Mouse (Mus musculus): ENCODE data around the gene Zfp266. TPM values are rescaled to one million over a fixed set of nuclear protein-coding genes. Genes with fewer than 3 reads are reported as not detected.

Gene Zfp266
- polyA plus RNA-seq, 1 experiment from 2014 or later = 91.7 TPM

DNA sequence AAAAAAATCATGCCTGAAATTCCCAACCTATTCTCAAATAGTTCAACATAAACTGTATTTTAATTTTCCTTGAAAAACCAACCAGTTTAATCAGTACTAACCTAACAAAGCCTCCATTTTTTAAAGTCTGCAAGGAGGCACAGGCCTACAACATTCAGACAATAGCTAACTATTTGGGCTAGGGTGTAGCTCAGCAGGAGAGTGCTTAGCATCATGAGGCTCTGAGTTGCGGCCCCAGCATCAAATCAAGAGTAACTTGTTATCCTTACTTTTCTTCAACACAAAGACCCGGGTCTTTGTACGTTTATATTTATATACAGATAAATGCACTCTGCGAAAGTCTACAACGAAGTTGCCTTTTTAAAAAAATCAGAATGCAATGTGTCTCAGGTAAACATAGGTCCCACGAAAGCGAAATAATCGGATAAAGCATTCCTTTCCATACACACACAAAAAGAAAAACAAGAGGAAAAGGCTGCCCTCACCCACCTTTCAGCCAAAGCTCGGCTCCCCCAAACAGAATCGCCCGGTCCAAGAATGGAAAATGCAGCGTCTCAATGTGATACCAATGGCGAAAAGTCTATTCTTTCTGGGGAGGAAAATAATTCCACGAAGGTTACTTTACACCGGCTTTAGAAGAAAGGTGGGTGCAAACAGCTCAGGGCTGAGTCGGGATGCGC is 546 bp downstream of the Zfp266 start:
- Histone ChIP-seq H3K4me1 (peaks cover 36% of the 10 kb centered on the region), H3K36me3 (peaks cover 5% of the 10 kb centered on the region), H3K9ac (replicated peaks) (peak overlapping the region; percentile 91), H3K9me3 (replicated peaks) (no peaks in the 10 kb centered on the region), H3K4me3 (replicated peaks) (peak overlapping the region; percentile 85), H3K27ac (replicated peaks) (peak overlapping the region; percentile 98), H3K27me3 (replicated peaks) (no peaks in the 10 kb centered on the region), H3K4me2 (peak overlapping the region; percentile 81)
- WGBS = 0% methylated on average over 17 of the region's 17 CpGs
- ATAC-seq (ENCODE audit: low FRiP score) = no peak

DNA sequence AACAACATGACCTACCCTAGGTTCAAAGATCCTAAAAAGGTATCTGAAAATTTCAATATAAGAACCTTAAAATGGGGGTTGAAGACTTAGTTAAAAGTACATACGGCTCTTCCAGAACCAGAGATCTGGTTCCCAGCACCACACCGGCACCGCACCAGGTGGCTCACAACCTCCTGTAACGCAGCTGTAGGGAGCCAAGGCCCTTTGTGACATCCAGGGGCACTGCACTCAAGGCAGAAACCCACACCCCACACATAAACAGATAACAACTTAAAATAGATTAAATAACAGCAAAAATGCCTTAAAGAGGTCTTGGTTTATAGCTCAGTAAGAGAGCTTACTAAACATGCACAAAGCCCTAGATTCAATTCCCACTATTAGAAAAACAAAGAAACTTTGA is 1.3 kb downstream of the Zfp266 start:
- Histone ChIP-seq H3K9ac (replicated peaks) (0 out of 2 replicates have a peak overlapping the region, but pooled peaks have one; percentile 44), H3K4me1 (peaks cover 38% of the 10 kb centered on the region), H3K9me3 (replicated peaks) (no peaks in the 10 kb centered on the region), H3K36me3 (peaks cover 9% of the 10 kb centered on the region), H3K27ac (replicated peaks) (no peak overlapping the region), H3K4me2 (peak overlapping the region; percentile 81), H3K4me3 (replicated peaks) (peak overlapping the region; percentile 47), H3K27me3 (replicated peaks) (no peaks in the 10 kb centered on the region)
- no peak for ATAC-seq (ENCODE audit: low FRiP score)
- WGBS = 17% methylated on average over 4 of the region's 4 CpGs

GRCm38 (mm10) chr9:20518708-20519107 is 2.5 kb downstream of the Zfp266 start:
- Histone ChIP-seq H3K9me3 (replicated peaks) (no peaks in the 10 kb centered on the region), H3K27ac (replicated peaks) (no peak overlapping the region), H3K4me3 (replicated peaks) (no peak overlapping the region), H3K36me3 (peaks cover 17% of the 10 kb centered on the region), H3K27me3 (replicated peaks) (no peaks in the 10 kb centered on the region), H3K4me2 (peak overlapping the region; percentile 81; the same call in 1 of the 2 replicates), H3K9ac (replicated peaks) (0 out of 2 replicates have a peak overlapping the region, but pooled peaks have one; percentile 6), H3K4me1 (peaks cover 49% of the 10 kb centered on the region)
- WGBS = 88% methylated on average over 4 of the region's 4 CpGs
- ATAC-seq (ENCODE audit: low FRiP score) = no peak

DNA sequence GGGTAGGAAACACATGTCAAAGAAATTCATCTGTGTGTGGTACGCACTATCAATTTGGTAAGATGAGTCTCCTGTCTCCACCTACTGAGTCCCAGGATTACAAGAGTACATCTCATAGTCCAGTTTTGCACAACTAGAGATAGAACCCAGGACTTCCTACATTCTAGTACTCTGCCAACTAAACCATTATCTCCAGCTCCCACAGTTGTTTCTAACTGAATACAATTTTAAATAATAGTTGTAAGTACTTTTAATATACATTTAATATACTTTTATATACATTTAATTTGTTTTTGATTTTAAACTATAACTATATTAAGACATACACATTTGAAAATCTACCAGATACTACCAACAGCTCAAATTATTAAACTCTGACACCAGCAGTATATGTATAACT is 3.5 kb downstream of the Zfp266 start:
- Histone ChIP-seq H3K9me3 (replicated peaks) (no peaks in the 10 kb centered on the region), H3K27ac (replicated peaks) (no peak overlapping the region), H3K36me3 (peaks cover 26% of the 10 kb centered on the region), H3K27me3 (replicated peaks) (no peaks in the 10 kb centered on the region), H3K4me2 (no peak overlapping the region), H3K4me3 (replicated peaks) (no peak overlapping the region), H3K9ac (replicated peaks) (no peak overlapping the region), H3K4me1 (peaks cover 54% of the 10 kb centered on the region)
- no peak for ATAC-seq (ENCODE audit: low FRiP score)
- 98% methylated on average over 1 of the region's 1 CpGs for WGBS

GRCm38 (mm10) chr9:20514016-20514415 is 7.2 kb downstream of the Zfp266 start:
- Histone ChIP-seq H3K36me3 (peaks cover 37% of the 10 kb centered on the region), H3K9me3 (replicated peaks) (no peaks in the 10 kb centered on the region), H3K4me2 (no peak overlapping the region), H3K4me1 (peaks cover 34% of the 10 kb centered on the region), H3K4me3 (replicated peaks) (no peak overlapping the region), H3K27ac (replicated peaks) (no peak overlapping the region), H3K27me3 (replicated peaks) (no peaks in the 10 kb centered on the region), H3K9ac (replicated peaks) (no peak overlapping the region)
- WGBS = 87% methylated on average over 3 of the region's 3 CpGs
- ATAC-seq (ENCODE audit: low FRiP score) = no peak

DNA sequence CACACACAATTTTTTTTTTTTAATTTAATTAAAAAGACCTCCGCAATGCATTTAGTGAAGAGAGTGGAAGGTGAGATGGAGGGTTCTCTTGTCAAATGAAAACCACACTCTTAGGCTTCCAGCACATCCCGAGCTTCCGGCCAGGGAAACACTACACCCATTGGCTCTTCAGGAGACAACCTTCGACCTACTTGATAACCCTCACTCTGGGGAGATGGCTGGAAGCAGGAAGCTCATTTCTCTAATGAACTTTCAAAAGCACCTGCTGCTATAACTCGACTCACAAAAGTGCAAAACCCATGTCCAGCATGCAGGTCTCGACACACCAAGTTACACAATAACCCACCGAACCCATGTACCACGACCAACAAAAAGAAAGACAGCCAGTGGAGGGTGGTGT is 8.5 kb downstream of the Zfp266 start:
- H3K36me3 ChIP-seq = peaks cover 34% of the 10 kb centered on the region
- no peak overlapping the region for H3K4me3 ChIP-seq (replicated peaks)
- no peak overlapping the region for H3K4me2 ChIP-seq
- WGBS = 92% methylated on average over 8 of the region's 8 CpGs
- peaks cover 25% of the 10 kb centered on the region for H3K4me1 ChIP-seq
- ATAC-seq (ENCODE audit: low FRiP score) = no peak
- no peak overlapping the region for H3K9ac ChIP-seq (replicated peaks)
- H3K27me3 ChIP-seq (replicated peaks) = no peaks in the 10 kb centered on the region
- H3K27ac ChIP-seq (replicated peaks) = no peak overlapping the region
- H3K9me3 ChIP-seq (replicated peaks) = no peaks in the 10 kb centered on the region

GRCm38 (mm10) chr9:20511645-20512044 is 9.6 kb downstream of the Zfp266 start:
- Histone ChIP-seq H3K4me3 (replicated peaks) (no peak overlapping the region), H3K9ac (replicated peaks) (no peak overlapping the region), H3K36me3 (peaks cover 42% of the 10 kb centered on the region), H3K9me3 (replicated peaks) (no peaks in the 10 kb centered on the region), H3K4me1 (peaks cover 21% of the 10 kb centered on the region; the same call in 1 of the 2 replicates), H3K4me2 (no peak overlapping the region), H3K27ac (replicated peaks) (no peak overlapping the region), H3K27me3 (replicated peaks) (no peaks in the 10 kb centered on the region)
- no peak for ATAC-seq (ENCODE audit: low FRiP score)
- 92% methylated on average over 4 of the region's 4 CpGs for WGBS

GRCm38 (mm10) chr9:20510346-20510745 is 10.9 kb downstream of the Zfp266 start:
- no peak for ATAC-seq (ENCODE audit: low FRiP score)
- H3K36me3 ChIP-seq = peaks cover 46% of the 10 kb centered on the region
- WGBS = 60% methylated on average over 1 of the region's 1 CpGs
- H3K4me2 ChIP-seq = no peak overlapping the region
- H3K27me3 ChIP-seq (replicated peaks) = no peaks in the 10 kb centered on the region
- H3K9me3 ChIP-seq (replicated peaks) = no peaks in the 10 kb centered on the region
- peaks cover 21% of the 10 kb centered on the region; the same call in 1 of the 2 replicates for H3K4me1 ChIP-seq
- H3K27ac ChIP-seq (replicated peaks) = no peak overlapping the region
- H3K9ac ChIP-seq (replicated peaks) = no peak overlapping the region
- H3K4me3 ChIP-seq (replicated peaks) = no peak overlapping the region

DNA sequence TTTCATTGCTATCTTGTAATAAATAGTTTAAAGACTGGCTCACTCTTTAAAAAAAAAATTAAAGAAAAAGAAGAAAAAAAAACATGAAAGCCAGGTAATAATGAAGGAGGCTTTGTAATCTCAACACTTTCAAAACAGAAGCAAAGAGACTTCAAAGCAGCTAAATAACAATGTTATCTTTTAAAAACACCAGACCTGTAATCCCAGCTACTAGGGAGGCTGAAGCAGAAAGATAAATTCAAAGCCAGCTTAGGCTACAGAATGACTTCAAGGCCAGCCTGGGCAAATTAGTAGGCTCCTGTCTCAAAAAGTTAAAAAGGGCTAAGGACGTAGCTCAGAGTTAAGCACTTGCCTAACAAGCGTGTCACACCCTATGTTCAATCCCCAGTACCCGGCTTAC is 11.5 kb downstream of the Zfp266 start:
- Histone ChIP-seq H3K36me3 (peaks cover 49% of the 10 kb centered on the region), H3K4me2 (no peak overlapping the region), H3K9me3 (replicated peaks) (no peaks in the 10 kb centered on the region), H3K4me1 (peaks cover 16% of the 10 kb centered on the region; the same call in 1 of the 2 replicates), H3K9ac (replicated peaks) (no peak overlapping the region), H3K27ac (replicated peaks) (no peak overlapping the region), H3K4me3 (replicated peaks) (no peak overlapping the region), H3K27me3 (replicated peaks) (no peaks in the 10 kb centered on the region)
- no peak for ATAC-seq (ENCODE audit: low FRiP score)
- WGBS = 85% methylated on average over 3 of the region's 3 CpGs

DNA sequence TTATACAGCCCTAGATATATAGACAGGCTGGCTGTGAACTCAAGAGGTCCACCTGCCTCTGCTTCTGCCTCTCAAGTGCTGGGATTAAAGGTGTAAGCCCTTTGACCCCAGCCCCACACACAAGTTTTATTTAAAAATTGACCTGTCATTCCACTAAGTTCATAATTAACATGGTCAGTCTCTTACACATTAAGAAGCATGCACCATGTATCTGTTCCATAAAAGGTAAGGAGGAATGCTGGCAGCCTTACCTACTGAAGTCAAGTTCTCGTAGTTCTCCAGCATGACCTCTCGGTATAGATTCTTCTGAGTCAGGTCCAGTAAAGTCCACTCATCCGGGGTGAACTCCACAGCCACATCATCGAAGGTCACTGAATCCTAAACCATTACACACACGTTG is 16.4 kb downstream of the Zfp266 start:
- Histone ChIP-seq H3K9me3 (replicated peaks) (no peaks in the 10 kb centered on the region), H3K27me3 (replicated peaks) (no peaks in the 10 kb centered on the region), H3K27ac (replicated peaks) (no peak overlapping the region), H3K36me3 (peaks cover 69% of the 10 kb centered on the region), H3K4me2 (no peak overlapping the region), H3K4me1 (0 out of 2 replicates have a peak, but pooled peaks cover 2% of the 10 kb centered on the region), H3K4me3 (replicated peaks) (no peak overlapping the region), H3K9ac (replicated peaks) (no peak overlapping the region)
- WGBS = 93% methylated on average over 5 of the region's 5 CpGs
- ATAC-seq (ENCODE audit: low FRiP score) = no peak

- Histone ChIP-seq H3K27me3 (replicated peaks) (no peaks in the 10 kb centered on the region), H3K27ac (replicated peaks) (peak overlapping the region; percentile 93), H3K9me3 (replicated peaks) (no peaks in the 10 kb centered on the region), H3K9ac (replicated peaks) (peak overlapping the region; percentile 70), H3K36me3 (peaks cover 30% of the 10 kb centered on the region), H3K4me2 (peak overlapping the region; percentile 69), H3K4me3 (replicated peaks) (peak overlapping the region; percentile 62), H3K4me1 (peaks cover 39% of the 10 kb centered on the region)
- ATAC-seq (ENCODE audit: low FRiP score) = peak; percentile 33; the same call in 1 of the 2 replicates
- 6% methylated on average over 9 of the region's 9 CpGs for WGBS
These were observed 27.9 kb downstream of the Zfp266 start for GRCm38 (mm10) chr9:20493281-20493680.

DNA sequence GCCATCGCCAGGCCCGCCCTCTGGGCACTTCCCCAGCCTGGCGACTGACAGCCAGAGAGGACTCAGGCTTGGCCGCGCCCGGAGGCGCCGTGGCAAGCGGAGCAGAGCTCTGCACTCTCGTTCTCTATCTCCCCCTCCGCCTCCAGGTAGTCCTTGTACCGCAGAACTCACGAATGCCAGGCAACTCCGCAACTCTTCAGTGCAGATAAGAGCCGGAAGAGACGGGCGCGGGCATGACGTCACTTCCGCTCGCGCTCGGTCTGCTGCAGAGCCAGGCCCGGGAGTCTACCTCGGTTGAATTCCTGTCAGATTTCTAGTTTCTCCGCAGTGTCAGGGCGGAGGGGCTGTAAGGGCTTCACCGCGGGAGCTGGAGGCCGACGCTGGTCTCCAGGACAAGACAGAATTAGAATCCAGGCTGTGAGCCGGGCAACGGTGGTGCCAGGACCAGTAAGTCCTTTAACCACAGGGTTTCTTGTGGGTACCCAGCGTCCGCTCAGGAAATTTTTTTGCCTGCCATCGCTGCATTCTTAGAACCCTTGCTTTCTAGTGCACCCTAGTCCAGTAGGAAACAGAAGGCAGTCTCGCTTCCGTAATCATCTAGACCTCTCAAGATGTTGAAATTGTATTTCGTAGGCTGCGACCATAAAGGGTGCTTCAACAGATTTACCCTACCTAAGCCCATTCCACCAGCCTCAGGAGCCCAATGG is 28.5 kb downstream of the Zfp266 start, which contains the start of gene Zfp426:
Gene Zfp426 (minus strand): TSS at position 220 of the 707 bp plus-strand sequence.
- ATAC-seq (ENCODE audit: low FRiP score) = peak; percentile 97
- peak within 1 kb of the TSS; percentile 62 for H3K4me3 ChIP-seq (replicated peaks)
- H3K4me1 ChIP-seq = peaks cover 39% of the 10 kb centered on the region
- H3K27me3 ChIP-seq (replicated peaks) = no peaks in the 10 kb centered on the region
- peak within 1 kb of the TSS; percentile 69 for H3K4me2 ChIP-seq
- H3K27ac ChIP-seq (replicated peaks) = peak within 1 kb of the TSS; percentile 93
- no peaks in the 10 kb centered on the region for H3K9me3 ChIP-seq (replicated peaks)
- H3K9ac ChIP-seq (replicated peaks) = peak within 1 kb of the TSS; percentile 70
- peaks cover 24% of the 10 kb centered on the region for H3K36me3 ChIP-seq
- under 1% methylated on average over 40 of the region's 40 CpGs for WGBS

Data from neural tube, embryonic 15.5 days (tissue).